Mouse (Mus musculus): Measurements from ENCODE around the gene Tcfl5.

- TF ChIP-seq ZC3H11A (IDR thresholded peaks at IDR 0.05; ENCODE audit: borderline replicate concordance, low read depth, low read length) (no peak), ZNF384 (IDR thresholded peaks at IDR 0.05; ENCODE audit: low read depth, low read length) (no peak), CHD2 (IDR thresholded peaks at IDR 0.05; ENCODE audit: low read depth, low read length) (peak; percentile 18; the same call in 1 of the 2 replicates), HCFC1 (IDR thresholded peaks at IDR 0.05; ENCODE audit: borderline replicate concordance, insufficient read depth, low read length) (no peak)
These were observed 36.2 kb upstream of the Tcfl5 start for GRCm38 (mm10) chr2:180678609-180679140.
